Mouse (Mus musculus): Measurements from ENCODE around the gene Rraga.
A peak's percentile ranks its signal among the peaks of the same experiment; 100 is the strongest.
"Not testable (repeated sequence)": the region's sequence is repeated elsewhere in the genome, so short reads cannot be mapped to it uniquely, and the experiment has no call there.

Rraga gene

DNA sequence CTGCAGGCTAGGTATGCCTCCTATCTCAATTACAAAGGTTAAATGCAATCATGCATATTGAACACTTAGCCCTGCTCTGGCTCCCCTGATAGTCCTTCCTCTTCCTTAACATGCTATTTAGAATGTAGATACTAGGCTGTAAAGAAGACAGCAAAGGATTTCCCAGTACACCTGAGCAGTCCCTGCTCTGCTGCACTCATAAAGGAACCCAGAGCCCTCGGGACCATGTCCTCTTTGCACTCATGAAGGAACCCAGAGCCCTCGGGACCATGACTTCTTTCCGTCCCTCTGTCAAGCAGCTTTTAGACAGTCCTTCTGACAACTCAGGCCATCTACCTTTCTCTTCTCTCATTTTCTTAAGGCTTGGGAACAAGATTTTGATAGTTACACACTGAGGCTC, 5.1 kb downstream of the Rraga start:
- DNase-seq (ENCODE audit: extremely low read depth, low read depth, low spot score): no peak

GRCm38 (mm10) chr4:86588236-86588635, 12.8 kb downstream of the Rraga start:
- no peak for DNase-seq (ENCODE audit: extremely low read depth, low read depth, low spot score)

DNA sequence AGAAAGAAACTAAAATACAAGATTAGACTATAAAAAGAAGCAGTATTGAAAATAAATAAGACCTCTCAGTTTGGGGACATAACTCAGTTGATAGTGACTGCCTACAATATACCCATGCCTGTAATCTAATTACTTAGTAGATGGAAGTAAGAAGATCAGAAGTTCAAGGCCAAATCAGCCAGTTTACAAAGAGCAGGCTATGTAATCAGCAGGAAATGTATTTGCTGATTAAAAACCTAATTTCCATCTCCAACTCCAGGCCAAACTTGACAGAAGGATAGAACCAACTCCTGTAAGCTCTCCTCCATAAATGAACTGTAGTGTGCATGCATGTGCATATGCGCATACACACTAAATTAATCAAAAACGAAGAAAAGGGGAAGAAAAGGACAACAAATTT, 15.8 kb downstream of the Rraga start:
- no peak for DNase-seq (ENCODE audit: extremely low read depth, low read depth, low spot score)

GRCm38 (mm10) chr4:86611524-86612288, 36.2 kb downstream of the Rraga start, which contains the start of gene Haus6:
Gene Haus6 (minus strand): TSS chr4:86612055.
- peak; percentile 95 for DNase-seq (ENCODE audit: extremely low read depth, low read depth, low spot score)

DNA sequence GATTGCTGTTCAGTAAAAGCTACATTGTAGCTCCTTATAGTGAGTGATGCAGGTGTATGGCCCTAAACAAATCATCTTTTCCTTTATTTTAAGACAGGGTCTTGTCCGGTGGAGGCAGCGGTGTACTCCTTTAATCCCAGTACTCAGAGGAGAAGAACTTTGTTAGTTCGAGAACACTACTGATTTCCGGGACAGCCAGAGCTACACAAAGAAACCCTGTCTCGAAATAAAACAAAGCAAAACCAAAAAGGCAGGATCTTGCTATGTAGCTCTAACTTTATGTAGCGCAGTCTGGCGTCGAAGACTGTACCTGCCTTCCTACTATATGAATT, 36.8 kb downstream of the Rraga start:
- DNase-seq (ENCODE audit: extremely low read depth, low read depth, low spot score): no peak

- DNase-seq (ENCODE audit: extremely low read depth, low read depth, low spot score): no peak
Observed at GRCm38 (mm10) chr4:86620506-86620905, 45.0 kb downstream of the Rraga start.

GRCm38 (mm10) chr4:86622116-86622515, 46.6 kb downstream of the Rraga start:
- DNase-seq (ENCODE audit: extremely low read depth, low read depth, low spot score): no peak

DNA sequence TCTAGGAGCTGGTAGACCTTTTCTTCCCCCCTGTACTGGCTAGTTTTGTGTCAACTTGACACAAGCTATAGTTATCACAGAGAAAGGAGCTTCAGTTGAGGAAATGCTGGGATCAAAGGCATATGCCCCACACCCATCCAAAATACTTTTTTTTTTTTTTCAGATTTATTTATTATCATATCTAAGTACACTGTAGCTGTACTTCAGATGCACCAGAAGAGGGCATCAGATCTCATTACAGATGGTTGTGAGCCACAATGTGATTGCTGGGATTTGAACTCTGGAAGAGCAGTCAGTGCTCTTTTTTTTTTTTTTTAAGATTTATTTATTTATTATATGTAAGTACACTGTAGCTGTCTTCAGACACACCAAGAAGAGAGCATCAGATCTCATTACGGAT, 47.1 kb downstream of the Rraga start:
- DNase-seq (ENCODE audit: extremely low read depth, low read depth, low spot score): not testable (repeated sequence)

DNA sequence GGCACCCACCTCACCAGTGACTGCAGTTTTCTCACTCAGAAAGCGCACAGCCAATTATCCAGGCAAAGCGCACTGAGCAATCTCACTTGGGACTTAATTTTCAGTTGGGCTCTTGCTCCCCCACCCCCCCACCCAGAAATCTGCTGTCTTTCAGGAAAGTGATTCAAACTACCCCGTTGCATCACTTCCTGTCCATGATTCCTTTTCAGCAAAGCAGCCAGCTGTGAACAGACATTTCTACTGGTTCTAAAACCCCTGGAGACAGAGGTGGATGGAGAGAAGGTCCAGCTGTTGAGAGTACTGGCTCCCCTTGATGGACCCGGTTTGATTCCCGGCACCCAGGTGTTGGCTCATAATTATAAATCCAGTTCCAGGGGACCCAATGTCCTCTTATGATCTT, 50.0 kb downstream of the Rraga start:
- no peak for DNase-seq (ENCODE audit: extremely low read depth, low read depth, low spot score)

GRCm38 (mm10) chr4:86626496-86626895, 51.0 kb downstream of the Rraga start:
- not testable (repeated sequence) for DNase-seq (ENCODE audit: extremely low read depth, low read depth, low spot score)
